Mouse (Mus musculus): ENCODE results near the gene Cebpe. TPM values are rescaled to one million over a fixed set of nuclear protein-coding genes. Genes with fewer than 3 reads are reported as not detected.

The Cebpe gene
- total RNA-seq (2012; rRNA removed), result not detected in 2 replicates
- under 1 TPM in 1 of 2 experiments, not detected in 1; 0.32 TPM for polyA plus RNA-seq (2012; ENCODE audit: insufficient read depth in 1 of 2, insufficient read length in 2 of 2, low read depth in 1 of 2, low replicate concordance in 2 of 2, missing spikeins in 1 of 2)

DNA sequence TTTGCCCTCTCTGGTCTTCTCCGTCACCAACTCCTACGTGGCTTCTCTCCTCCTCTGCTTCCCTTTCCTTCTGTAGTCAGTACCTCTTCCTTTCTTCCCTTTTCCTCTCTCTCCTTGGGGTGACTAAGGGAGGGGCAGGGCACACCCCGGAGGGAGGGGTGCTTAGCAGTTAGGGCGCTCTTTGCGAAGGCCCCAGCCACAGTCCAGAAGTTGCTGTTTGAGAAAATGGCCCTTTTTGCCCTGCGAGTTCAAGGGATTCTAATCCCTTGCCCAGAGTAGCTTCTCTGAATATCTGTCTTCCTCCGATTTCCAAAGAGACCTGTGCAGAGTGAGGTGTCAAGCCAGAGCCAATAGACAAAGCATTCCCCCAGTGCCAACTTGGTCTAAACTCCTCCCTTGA is at the start of gene Cebpe:
Gene Cebpe, minus strand, starts transcription at position 101 of the 400 bp plus-strand sequence.
- H3K9me3 ChIP-seq (replicated peaks; ENCODE audit: insufficient read depth, low read length), result no peaks in the 10 kb centered on the region
- no peak for DNase-seq (ENCODE audit: low read depth, low spot score)
- H3K9ac ChIP-seq (ENCODE audit: control insufficient read depth, low read depth, low read length, poor library complexity, severe bottlenecking), result no peak within 1 kb of the TSS
- H3K36me3 ChIP-seq (ENCODE audit: control insufficient read depth in 1 of 2, insufficient read depth in 2 of 2, low read length in 2 of 2), result peaks cover 0 to 2% of the 10 kb centered on the region in 2 experiments; a peak in 1 of 4 replicates
- H3K27me3 ChIP-seq (ENCODE audit: control insufficient read depth in 1 of 2, insufficient read depth in 2 of 2, low read length in 2 of 2), result peaks cover 3% of the 10 kb centered on the region in 2 experiments; a peak in 2 of 4 replicates
- no peak for TF ChIP-seq GABPA (IDR thresholded peaks at IDR 0.05; ENCODE audit: low read depth, low read length)
- no peak for TF ChIP-seq CTCF (IDR thresholded peaks at IDR 0.05 in 2 of 3, conservative IDR thresholded peaks at IDR 0.05 in 1 of 3; ENCODE audit: control insufficient read depth in 1 of 3, insufficient read depth in 1 of 3, low read depth in 2 of 3, low read length in 3 of 3, poor library complexity in 1 of 3, severe bottlenecking in 1 of 3)
- no peak for TF ChIP-seq KAT2A (conservative IDR thresholded peaks at IDR 0.05; ENCODE audit: low read depth, low read length)
- no peak for TF ChIP-seq EP300 (IDR thresholded peaks at IDR 0.05; ENCODE audit: low read depth in 1 of 2, low read length in 2 of 2)
- no peak for TF ChIP-seq NELFE (IDR thresholded peaks at IDR 0.05; ENCODE audit: low read depth, low read length)
- TF ChIP-seq ELF1 (IDR thresholded peaks at IDR 0.05; ENCODE audit: low read depth, low read length), result no peak
- no peak for TF ChIP-seq E2F4 (IDR thresholded peaks at IDR 0.05; ENCODE audit: borderline replicate concordance, low read depth, low read length)
- no peak for TF ChIP-seq MAX (IDR thresholded peaks at IDR 0.05; ENCODE audit: low read length)
- TF ChIP-seq ZC3H11A (IDR thresholded peaks at IDR 0.05; ENCODE audit: low read depth, low read length), result no peak
- TF ChIP-seq MEF2A (IDR thresholded peaks at IDR 0.05; ENCODE audit: extremely low read depth, insufficient replicate concordance, low read depth, low read length, poor library complexity, severe bottlenecking), result no peak
- TF ChIP-seq BHLHE40 (IDR thresholded peaks at IDR 0.05; ENCODE audit: borderline replicate concordance, low read depth, low read length), result no peak
- H3K27ac ChIP-seq (ENCODE audit: control insufficient read depth, low read depth, low read length), result no peak within 1 kb of the TSS
- peaks cover 1 to 19% of the 10 kb centered on the region in 2 experiments; a peak in 3 of 4 replicates for H3K4me1 ChIP-seq (ENCODE audit: control insufficient read depth in 1 of 2, insufficient read depth in 2 of 2, low read length in 2 of 2)
- no peak within 1 kb of the TSS for H3K4me3 ChIP-seq (ENCODE audit: control insufficient read depth in 1 of 2, insufficient read depth in 1 of 2, low read depth in 2 of 2, low read length in 2 of 2)
- H3K79me2 ChIP-seq (ENCODE audit: control insufficient read depth, insufficient read depth, low read length, poor library complexity), result no peaks in the 10 kb centered on the region

DNA sequence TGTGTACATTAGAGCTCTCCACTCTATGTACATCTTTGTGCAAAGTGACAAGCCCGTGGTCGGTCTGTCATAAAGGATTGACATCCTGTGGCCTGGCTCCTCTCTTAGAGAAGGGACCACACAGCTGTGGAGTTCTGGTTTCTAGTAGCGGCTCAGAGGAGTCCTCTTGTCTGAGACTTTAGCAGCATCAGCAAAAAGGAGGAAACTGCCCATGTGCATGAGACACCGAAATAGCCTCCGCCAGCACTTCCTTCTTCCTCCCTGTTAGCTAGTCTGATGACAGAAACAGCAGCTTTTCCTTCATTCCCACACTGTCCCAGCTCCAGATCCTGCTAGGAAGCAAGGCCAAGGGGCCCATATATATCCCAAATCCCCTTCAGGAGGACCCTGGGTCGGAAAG is 44.4 kb upstream of the Cebpe start:
- H3K27ac ChIP-seq (ENCODE audit: control insufficient read depth, low read depth, low read length), result no peak overlapping the region
- TF ChIP-seq ELF1 (IDR thresholded peaks at IDR 0.05; ENCODE audit: low read depth, low read length), result no peak
- TF ChIP-seq MYC (IDR thresholded peaks at IDR 0.05; ENCODE audit: low read depth, low read length), result 0 out of 2 replicates have a peak, but pooled peaks have one; percentile 23
- no peak for TF ChIP-seq ETS1 (IDR thresholded peaks at IDR 0.05; ENCODE audit: low read depth, low read length)
- TF ChIP-seq MAFK (IDR thresholded peaks at IDR 0.05; ENCODE audit: borderline replicate concordance, low read depth, low read length), result 0 out of 2 replicates have a peak, but pooled peaks have one; percentile 46
- no peaks in the 10 kb centered on the region; a peak in 1 of 4 replicates for H3K27me3 ChIP-seq (ENCODE audit: control insufficient read depth in 1 of 2, insufficient read depth in 2 of 2, low read length in 2 of 2)
- no peaks in the 10 kb centered on the region for H3K9me3 ChIP-seq (replicated peaks; ENCODE audit: insufficient read depth, low read length)
- peak; percentile 32 for DNase-seq (ENCODE audit: low read depth, low spot score)
- peaks cover 0 to 25% of the 10 kb centered on the region in 2 experiments; a peak in 2 of 4 replicates for H3K36me3 ChIP-seq (ENCODE audit: control insufficient read depth in 1 of 2, insufficient read depth in 2 of 2, low read length in 2 of 2)
- no peak overlapping the region for H3K4me3 ChIP-seq (ENCODE audit: control insufficient read depth in 1 of 2, insufficient read depth in 1 of 2, low read depth in 2 of 2, low read length in 2 of 2)
- H3K79me2 ChIP-seq (ENCODE audit: control insufficient read depth, insufficient read depth, low read length, poor library complexity), result no peaks in the 10 kb centered on the region
- peaks cover 16 to 32% of the 10 kb centered on the region in 2 experiments for H3K4me1 ChIP-seq (ENCODE audit: control insufficient read depth in 1 of 2, insufficient read depth in 2 of 2, low read length in 2 of 2)
- no peak overlapping the region for H3K9ac ChIP-seq (ENCODE audit: control insufficient read depth, low read depth, low read length, poor library complexity, severe bottlenecking)
